Mouse (Mus musculus) liver, adult 2 months (tissue): Measurements from ENCODE around the gene Zfp663.

Experiments used
- CTCF ChIP-seq: fragments of 200-500 bp; IDR thresholded peaks from 2 replicates; pipeline ENCODE4 v1.5.1; 2011; ENCODE audit warnings: low read depth, low read length, control low read depth
- POLR2A ChIP-seq: fragments of 200-500 bp; IDR thresholded peaks from 2 replicates; pipeline ENCODE4 v1.6.1; 2011; ENCODE audit warnings: low read length, control low read depth; ENCODE audit not compliant: insufficient read depth; ENCODE audit errors: extremely low read depth

GRCm38 (mm10) chr2:165337191-165337590, 31.3 kb downstream of the Zfp663 start:
- TF ChIP-seq CTCF (peak; percentile 77), POLR2A (no peak)
